Mouse (Mus musculus): ENCODE data around the gene Mmgt2.
A peak's percentile ranks its signal among the peaks of the same experiment; 100 is the strongest.

Gene Mmgt2

DNA sequence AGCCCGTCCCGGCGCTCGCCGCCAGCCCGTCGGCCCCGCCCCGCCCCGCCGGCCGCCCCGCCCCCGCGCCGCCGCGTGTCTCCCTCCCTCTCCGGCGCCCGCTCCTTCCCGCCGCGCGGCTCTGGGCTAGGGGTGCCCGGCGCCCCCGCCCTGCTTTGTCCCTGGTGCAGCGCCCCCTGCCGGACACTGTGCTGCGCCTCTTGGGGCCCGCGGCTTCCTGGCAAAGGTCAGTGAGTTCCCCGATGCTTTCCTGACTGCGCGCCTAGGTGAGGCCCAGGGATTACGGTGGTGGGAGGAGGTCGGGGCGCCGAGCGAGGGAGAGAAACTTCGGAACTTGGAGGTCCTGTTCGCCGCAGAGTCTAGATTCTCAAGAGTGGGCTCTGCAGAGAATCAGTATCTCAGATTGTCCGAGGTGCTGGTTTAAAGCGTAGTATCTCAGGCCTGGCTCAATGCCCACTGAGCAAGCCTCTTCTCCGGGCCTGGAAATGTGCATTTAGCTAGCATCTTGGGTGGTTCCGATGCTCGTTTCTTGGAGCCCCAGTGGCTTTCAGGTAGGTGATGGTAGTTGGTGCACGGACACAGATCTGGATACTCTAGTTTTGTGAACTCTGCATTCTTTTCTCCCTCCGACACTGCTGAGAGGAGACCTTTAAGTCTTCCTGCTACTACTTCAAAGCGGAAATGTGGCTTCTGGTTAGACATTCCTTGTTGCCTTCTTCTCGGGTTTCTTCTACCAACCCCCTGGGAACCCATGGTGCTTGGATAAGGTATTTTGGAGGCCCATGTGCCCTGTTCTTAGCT lies at the start of gene Mmgt2:
Gene Mmgt2 (plus strand): TSS at position 74 of the 801 bp plus-strand sequence.
- DNase-seq: peak; percentile 92 to 98

- no peak for DNase-seq
These were observed 46.5 kb upstream of the Mmgt2 start for GRCm38 (mm10) chr11:62601732-62602618.

- peak; percentile 97 for DNase-seq
These were observed 45.7 kb upstream of the Mmgt2 start for GRCm38 (mm10) chr11:62602619-62603311.

DNA sequence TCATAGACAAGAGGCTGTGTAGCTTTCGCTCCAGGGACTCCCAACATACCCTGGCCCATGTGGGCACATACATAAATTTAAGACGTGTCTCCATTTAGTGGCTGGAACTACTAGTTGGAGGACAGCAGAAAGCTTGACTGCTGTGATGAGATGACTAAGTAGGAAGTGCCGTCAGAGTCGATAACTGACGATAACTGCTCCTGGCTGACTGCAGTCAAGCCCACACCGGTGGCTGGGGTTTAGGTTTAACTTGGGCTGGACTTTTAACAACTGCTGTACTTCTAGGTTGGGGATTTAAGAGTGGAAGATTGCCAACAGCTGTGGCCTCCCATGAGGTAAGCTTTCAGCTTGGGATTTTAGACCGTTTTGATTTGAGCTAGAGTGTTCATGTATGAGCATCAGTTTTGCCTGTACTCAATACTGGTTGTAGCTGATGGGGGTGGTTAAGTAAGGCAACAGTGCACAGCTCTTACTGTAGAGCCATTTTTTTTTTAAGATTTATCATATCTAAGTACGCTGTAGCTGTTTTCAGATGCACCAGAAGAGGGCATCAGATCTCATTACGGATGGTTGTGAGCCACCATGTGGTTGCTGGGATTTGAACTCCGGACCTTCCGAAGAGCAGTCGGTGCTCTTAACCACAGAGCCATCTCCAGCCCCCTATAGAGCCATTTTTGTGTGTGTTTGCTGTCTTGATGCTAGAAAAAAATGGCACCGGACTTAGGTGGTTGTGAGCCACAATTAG lies 45.0 kb upstream of the Mmgt2 start:
- DNase-seq: no peak

GRCm38 (mm10) chr11:62604123-62604706 lies 44.2 kb upstream of the Mmgt2 start:
- no peak for DNase-seq

- no peak for DNase-seq
These were observed 43.4 kb upstream of the Mmgt2 start for GRCm38 (mm10) chr11:62604886-62605618.

GRCm38 (mm10) chr11:62605619-62606298 lies 42.7 kb upstream of the Mmgt2 start:
- DNase-seq: no peak

DNA sequence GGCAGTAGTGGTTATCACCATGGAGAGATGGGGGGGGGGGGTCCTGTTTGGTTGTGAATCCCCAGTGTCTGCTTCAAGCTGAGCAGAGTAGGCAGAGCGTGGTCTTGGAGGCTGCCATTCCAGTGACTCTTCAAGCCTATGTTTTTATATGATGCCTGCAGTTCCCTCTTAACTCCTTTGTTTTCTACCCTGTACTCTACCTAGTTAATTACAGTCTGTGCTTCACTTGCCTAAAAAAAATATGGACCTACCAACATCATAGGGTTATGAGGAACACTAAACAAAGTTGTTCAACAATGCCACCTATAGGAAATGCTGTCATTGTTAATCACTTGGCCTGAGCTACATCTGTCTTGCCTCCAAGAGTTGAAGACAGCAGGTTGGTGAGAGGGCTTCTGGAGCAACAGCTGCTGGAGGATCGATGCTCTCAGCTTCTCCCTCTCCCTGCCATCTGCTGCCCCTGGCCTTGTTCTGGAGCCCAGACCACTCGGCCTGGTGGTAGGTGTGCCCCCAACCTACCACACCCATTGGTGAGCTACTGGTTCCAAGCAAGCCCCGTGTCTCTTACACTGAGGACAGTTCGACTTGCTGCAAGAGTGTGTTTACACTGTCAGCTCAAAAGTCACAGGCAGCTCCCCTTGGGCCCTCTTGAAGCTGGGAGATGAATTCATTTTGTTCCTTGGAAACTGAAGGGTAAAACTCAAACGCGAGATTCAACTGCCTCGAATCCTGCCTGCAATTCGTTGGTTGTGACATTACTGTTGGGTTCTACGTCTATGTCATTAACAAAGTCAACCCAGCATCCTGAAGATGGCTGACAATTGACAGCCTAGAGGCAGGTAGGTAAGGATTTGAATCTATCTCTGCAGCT lies 41.9 kb upstream of the Mmgt2 start:
- DNase-seq: no peak

GRCm38 (mm10) chr11:62607170-62607951 lies 41.1 kb upstream of the Mmgt2 start:
- DNase-seq: no peak

- no peak for DNase-seq
These were observed 40.6 kb upstream of the Mmgt2 start for GRCm38 (mm10) chr11:62607952-62608201.

GRCm38 (mm10) chr11:62608826-62609675 lies 39.4 kb upstream of the Mmgt2 start:
- DNase-seq: no peak

- no peak for DNase-seq
These were observed 38.2 kb upstream of the Mmgt2 start for GRCm38 (mm10) chr11:62610304-62610703.

GRCm38 (mm10) chr11:62612604-62613003 lies 35.9 kb upstream of the Mmgt2 start:
- DNase-seq: no peak

DNA sequence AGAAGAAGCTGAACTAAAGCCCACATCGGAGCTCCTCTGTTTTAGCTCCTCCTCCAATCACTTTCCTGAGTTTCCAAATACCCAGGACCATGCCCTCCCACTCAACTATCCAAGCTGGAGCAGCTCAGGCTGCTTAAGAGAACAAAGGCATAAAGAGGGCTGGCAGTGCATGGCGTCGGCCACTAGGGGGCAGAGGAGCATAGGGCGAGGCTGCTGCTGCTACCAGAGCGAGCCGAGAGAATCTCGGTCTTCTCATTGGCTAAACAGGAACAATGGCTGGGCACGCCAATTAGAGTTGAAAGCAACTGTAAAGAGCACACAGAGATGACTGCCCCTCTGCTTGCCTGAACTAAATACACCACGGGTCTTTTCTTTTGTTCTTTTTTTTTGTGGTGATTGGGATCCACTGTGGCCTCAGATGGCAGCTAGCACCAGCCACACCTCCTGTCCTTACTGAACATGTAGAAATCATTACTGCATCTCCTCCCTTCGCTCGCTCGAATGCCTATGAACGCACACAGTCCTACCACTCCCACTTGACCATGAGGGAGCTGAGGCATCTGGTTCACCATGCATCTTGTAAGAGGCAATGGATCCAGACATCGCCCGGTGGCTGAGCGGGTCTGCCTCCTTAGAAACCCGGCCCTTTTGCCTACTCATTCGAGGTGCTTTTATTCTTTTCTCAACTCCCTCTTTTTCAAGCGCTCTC lies 34.7 kb upstream of the Mmgt2 start:
- DNase-seq: peak; percentile 73 to 87

DNA sequence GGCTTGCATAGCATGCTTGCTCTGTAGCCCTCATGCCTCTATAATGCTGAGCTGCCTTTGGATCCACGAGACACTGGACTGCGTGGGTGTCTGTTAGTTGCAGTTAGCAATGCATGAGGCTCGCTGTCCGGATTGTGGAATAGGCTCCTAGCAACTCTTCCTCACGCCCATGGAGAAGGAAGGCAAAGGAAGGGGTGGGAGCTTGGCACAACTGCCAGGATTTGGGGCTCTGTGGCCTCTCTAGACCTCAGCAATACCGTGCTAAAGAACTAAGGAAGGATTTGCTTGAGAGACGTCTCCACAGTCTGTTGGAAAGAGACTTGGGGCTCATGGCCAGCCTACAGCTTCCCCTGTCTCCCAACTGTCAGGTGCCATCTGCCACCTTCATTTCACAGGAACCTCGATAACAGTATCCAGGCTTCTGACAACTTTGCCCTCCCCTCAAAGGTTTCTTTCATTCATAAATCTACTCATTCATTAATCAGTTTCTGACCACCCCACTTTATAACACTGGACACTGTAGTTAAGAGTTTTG lies 33.5 kb upstream of the Mmgt2 start:
- DNase-seq: no peak

- no peak for DNase-seq
These were observed 33.0 kb upstream of the Mmgt2 start for GRCm38 (mm10) chr11:62615456-62615855.

DNA sequence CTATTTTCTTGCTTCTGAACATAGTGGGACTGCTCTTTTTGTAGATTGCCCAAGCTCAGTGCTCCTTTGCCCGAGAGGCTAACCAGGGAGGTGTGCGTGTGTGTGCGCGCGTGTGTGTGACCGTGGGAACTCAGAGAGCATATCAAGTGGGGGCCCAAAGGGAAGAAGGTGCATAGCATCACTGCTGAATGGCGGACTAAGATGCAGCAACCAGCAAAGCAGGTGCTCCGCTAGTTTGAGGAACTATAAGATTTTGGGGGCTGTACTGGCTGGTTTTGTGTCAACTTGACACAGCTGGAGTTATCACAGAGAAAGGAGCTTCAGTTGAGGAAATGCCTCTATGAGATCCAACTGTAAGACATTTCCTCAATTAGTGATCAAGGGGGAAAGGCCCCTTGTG lies 27.4 kb upstream of the Mmgt2 start:
- DNase-seq: no peak
